Mouse (Mus musculus) left cerebral cortex, postnatal 10 days (tissue): ENCODE data around the gene Kcng1. TPM values are rescaled to one million over a fixed set of nuclear protein-coding genes. Genes with fewer than 3 reads are reported as not detected.
A peak's percentile ranks its signal among the peaks of the same experiment; 100 is the strongest.

Experiments
- DNase-seq, 2 experiments: peaks; one replicate each; pipeline ENCODE4 v3.0.0; 2021 to 2022; ENCODE audit warnings: low spot score in 2 of 2, mixed read lengths in 1 of 2; ENCODE audit errors: extremely low spot score in 1 of 2
- intact Hi-C: fragments of 180-260 bp; cut with DNase I; formaldehyde crosslinking; loops from one replicate; pipeline ENCODE4 v1.15.1; 2025
- total RNA-seq, 2 experiments: library from RNA; stranded (reverse); gene quantifications; 2 replicates each; pipeline ENCODE4 v1.2.3; 2021

Kcng1 gene
- total RNA-seq, result 10 to 100 TPM; 47.2 to 57.0 TPM

DNA sequence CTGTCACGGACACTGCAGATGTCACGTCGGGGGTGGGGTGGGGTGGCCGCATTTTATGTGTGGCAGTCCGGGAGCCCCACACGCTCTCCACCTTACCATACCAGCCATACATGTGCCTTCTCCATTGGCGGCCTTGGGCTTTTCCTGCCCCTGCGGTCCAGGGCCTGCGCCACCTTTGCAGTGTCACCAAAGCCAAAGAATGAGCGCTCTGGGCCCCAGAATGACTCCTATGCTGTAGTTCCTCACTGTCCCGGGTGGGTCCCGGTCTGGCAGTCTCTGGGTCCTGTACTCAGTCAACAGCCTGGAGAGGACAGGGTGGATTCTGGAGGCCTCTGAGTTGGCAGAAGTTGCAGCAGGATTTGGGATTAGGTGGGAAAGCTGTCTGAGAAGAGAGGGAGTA lies at the start of gene Kcng1:
TSS of gene Kcng1 (minus strand) at position 155 of the 400 bp plus-strand sequence.
- no peak for DNase-seq
- intact Hi-C loops, result no loop called here

DNA sequence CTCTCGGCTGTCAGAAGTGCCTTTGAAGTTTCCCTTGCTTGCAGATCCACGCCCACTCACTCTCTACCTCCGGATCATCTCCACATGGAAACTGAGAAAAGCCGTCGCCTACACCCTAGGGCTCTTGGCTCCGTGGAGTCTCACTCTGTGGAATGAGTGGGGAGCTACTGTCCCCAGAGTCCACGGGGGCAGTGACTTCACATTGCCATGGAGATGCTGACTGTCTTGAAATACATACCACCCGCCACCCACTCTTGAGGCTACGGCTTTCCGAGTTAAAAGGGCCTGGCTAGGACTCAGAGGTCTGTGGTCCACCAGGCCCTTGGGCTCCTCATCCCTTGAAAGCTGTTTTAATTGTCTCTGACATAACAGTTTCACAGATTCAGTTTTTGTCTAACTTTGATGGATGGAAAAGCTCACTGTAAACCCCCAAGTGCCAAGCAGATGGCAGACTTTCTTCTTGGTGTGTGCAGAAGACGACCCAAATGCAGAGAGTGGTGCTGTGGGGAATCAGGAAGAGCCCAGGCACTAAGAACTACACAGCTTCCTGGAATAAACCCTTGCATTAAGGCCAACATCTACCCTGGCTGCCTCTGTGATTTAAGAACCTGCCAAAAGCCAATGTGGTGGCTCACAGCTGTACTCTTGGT lies 49.0 kb upstream of the Kcng1 start:
- intact Hi-C loops, result loop anchor here (5.0 kb wide), 1 partner anchor 112 kb away; no protein-coding TSS in a partner anchor
- DNase-seq, result peak; percentile 48 to 57

DNA sequence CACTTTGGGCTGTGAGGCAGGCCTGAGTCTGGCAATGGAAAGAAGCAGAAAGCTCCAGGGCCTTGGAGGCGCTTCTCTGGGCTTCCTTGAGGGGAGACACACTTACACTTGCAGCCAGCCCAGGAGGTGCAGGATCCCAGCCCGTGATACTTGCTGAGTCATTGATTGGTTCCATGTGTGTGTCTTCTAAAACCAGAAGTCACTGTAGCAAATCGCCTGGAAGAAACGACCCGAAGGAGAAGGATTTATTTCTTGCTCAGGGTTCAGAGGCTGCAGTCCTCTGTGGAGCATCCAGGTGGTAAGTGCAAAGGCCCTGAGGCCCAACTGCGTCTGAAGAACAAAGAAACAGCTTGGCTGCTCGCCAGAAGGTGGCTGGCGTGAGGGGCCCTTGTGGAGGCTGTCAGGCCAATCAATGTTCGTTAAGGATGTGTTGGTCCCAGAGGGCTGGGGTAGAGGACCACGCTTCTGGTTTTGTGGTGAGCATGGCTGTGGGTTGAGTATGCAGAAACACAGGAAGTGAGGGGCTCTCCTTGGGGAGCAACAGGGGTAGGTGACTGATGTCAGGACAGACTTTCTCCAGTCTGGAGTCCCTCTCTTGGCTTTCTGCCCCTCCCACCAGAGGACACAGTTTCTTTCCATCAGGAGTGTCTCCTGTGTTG lies 40.3 kb upstream of the Kcng1 start:
- no peak for DNase-seq
- intact Hi-C loops, result no loop called here

GRCm38 (mm10) chr2:168320388-168321182 lies 39.0 kb upstream of the Kcng1 start:
- no peak for DNase-seq
- intact Hi-C loops, result no loop called here

- no peak for DNase-seq
- intact Hi-C loops, result no loop called here
These were observed 33.3 kb upstream of the Kcng1 start for GRCm38 (mm10) chr2:168314646-168315446.

DNA sequence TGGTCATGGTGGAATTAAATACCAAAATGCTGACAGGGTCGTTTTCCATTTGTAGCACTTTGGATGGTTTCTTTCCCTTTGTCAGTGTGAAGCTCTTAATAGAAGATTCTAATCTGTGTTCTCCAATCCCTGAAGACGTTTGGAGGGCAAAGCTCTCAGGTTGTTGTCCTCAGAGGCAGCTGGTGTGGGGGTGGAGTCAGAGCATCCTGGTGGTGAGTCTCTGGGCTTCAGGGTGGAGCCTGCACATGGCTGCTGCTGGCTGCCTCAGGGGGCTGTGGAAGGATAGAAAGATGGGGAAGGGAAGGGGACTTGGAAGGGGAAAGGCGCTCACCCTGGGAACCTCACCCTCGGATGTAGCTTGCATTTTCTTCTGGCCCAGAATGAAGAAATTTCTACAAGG lies 31.0 kb upstream of the Kcng1 start:
- DNase-seq, result no peak
- intact Hi-C loops, result no loop called here

DNA sequence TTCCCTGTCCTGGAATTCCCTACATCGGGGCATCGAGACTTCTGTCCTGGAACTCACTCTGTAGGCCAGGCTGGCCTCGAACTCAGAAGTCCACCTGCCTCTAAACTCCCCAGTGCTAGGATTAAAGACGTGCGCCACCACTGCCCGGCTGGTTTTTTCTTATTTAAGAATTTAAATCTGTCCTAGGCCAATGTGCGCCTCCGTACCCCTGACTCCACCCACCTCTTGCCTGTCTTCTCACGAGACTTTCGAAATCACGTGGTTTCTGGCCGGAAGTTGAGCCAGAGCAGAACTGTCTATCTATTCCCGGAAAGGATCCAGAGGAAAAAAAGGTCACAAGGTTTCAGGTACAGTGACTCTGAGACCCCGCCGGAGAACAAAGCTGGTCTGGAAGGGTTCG lies 29.5 kb upstream of the Kcng1 start:
- intact Hi-C loops, result no loop called here
- DNase-seq, result no peak

- no peak for DNase-seq
- intact Hi-C loops, result no loop called here
These were observed 27.4 kb upstream of the Kcng1 start for GRCm38 (mm10) chr2:168308916-168309315.

GRCm38 (mm10) chr2:168299650-168300049 lies 18.1 kb upstream of the Kcng1 start:
- no peak for DNase-seq
- intact Hi-C loops, result no loop called here

DNA sequence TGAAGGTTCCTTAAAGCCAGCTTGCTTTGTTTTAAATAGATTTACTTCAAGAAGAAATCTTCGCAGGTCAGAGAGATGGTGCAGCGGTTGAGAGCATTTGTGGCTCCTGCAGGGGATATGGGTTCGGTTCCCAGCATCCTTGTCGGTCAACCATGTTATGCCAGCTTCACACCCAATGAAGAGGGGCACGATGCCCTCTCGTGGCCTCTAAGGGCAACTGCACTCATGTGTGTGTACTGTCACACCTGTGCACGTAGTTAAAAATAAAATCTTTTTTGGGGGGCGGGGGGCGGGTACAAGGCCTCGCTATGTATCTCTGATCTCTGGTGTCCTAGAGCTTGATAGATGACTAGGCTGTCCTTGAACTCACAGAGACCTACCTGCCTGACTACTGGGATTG lies 15.0 kb upstream of the Kcng1 start:
- DNase-seq, result no peak
- intact Hi-C loops, result no loop called here

- intact Hi-C loops, result no loop called here
- DNase-seq, result no peak
These were observed 11.0 kb upstream of the Kcng1 start for GRCm38 (mm10) chr2:168292521-168292920.

GRCm38 (mm10) chr2:168292041-168292440 lies 10.5 kb upstream of the Kcng1 start:
- no peak for DNase-seq
- intact Hi-C loops, result no loop called here

DNA sequence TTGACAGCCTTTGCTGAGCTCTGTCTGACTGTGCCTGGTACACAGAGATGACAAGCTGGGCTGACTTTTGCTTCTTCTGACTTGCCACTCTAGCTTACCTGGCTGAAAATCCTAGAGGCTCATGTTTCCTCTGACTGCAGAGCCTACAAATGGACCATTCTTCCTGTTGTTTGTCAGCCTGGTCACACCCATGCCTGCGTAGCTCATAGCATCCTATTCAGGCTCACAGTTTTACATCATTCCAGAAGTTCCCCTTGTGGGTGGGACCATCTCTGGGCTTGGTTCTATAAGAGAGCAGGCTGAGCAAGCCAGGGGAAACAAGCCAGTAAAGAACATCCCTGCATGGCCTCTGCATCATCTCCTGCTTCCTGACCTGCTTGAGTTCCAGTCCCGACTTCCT lies 8.3 kb upstream of the Kcng1 start:
- DNase-seq, result no peak
- intact Hi-C loops, result no loop called here

- no peak for DNase-seq
- intact Hi-C loops, result no loop called here
These were observed 7.5 kb upstream of the Kcng1 start for GRCm38 (mm10) chr2:168289016-168289415.

DNA sequence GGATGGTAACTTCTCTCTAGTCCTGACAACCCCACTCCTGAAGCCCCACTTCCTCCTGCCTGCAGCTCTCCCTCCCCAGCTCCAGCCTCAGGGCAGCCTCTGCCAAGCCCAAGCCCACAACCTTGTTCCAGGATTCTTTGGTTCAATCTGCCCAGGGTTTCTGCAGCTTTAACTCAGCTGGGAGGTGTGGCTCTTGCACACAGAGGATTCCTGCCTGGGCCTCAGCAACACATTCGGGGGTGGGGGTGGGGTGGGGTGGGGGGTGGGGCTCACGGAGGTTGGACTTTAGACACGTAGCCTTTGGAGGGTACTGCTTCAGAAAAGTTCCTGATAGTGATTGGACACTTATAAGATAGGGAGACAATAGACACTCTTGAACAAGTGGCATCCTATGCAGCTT lies 5.5 kb upstream of the Kcng1 start:
- DNase-seq, result no peak
- intact Hi-C loops, result no loop called here

- intact Hi-C loops, result no loop called here
- no peak for DNase-seq
These were observed 3.6 kb upstream of the Kcng1 start for GRCm38 (mm10) chr2:168285143-168285542.

DNA sequence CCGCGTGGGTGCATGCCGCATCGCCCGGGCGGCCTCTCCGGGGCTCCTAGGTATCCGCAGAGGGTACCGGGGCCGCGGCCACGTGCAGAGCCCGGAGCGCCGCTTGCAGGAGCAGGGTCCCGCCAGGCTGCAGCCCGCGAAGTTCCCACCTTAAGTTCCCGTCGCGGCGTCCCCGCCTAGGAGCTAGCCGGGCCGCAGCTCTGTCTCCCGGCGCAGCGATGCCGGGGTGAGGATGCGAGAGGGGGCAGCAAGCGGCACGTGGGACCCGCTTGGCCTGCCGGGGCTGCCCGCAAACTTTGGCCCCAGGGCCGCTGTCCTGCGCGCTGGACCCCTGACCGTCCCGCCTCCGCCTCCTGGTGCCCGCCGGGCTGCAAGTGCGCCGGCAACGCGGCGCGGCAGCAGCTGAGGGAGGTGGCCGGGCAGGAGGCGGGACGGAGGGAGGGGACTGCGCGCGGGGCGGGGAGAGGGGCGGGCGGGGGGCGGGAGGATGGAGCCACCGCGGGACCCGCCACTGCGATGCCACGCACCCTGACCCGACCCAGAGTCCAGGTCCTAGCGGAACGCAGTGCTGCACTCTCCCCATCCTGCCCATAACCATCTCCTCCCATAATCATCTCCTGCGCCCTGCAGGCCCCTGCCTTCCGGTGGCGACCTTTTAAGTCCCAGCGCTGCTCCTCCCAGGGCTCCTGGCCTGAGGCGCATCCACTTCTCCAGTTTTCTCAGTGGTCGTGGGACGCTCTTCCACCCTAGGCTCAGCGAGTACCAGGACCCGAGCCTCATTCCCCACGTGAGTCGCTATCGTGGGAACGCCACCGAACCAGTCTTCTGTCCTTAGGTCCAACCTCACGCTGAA lies 581 bp downstream of the Kcng1 start:
- intact Hi-C loops, result no loop called here
- peak in 1 of 2 experiments; percentile 62 for DNase-seq

- peak; percentile 46 to 82 for DNase-seq
- intact Hi-C loops, result loop anchor here (5.0 kb wide), 1 partner anchor 168 kb away; no protein-coding TSS in a partner anchor
These were observed 7.1 kb downstream of the Kcng1 start for GRCm38 (mm10) chr2:168274374-168274935.
